Mouse (Mus musculus) myocyte (in vitro differentiated cells): Measurements from ENCODE around the gene Stk11ip. TPM values are rescaled to one million over a fixed set of nuclear protein-coding genes. Genes with fewer than 3 reads are reported as not detected.

ENCODE experiments used
- H3K27me3 ChIP-seq: one replicate; pipeline ENCODE4 v1.6.1; 2011; ENCODE audit not compliant: control insufficient read depth, insufficient read depth, insufficient read length
- H3K36me3 ChIP-seq: one replicate; pipeline ENCODE4 v1.6.1; 2011; ENCODE audit not compliant: control insufficient read depth, insufficient read depth
- H3K4me2 ChIP-seq: one replicate; pipeline ENCODE4 v1.6.1; 2011; ENCODE audit warnings: low read depth, control low read depth
- H3K4me3 ChIP-seq: one replicate; pipeline ENCODE4 v1.5.1; 2011; ENCODE audit warnings: mild to moderate bottlenecking, control low read depth, moderate library complexity
- H3K79me2 ChIP-seq: one replicate; pipeline ENCODE4 v1.6.1; 2011; ENCODE audit not compliant: control insufficient read depth, insufficient read depth
- H3ac ChIP-seq: one replicate; pipeline ENCODE4 v1.6.1; 2011; ENCODE audit not compliant: control insufficient read depth, insufficient read length
- CEBPB ChIP-seq: IDR thresholded peaks from 2 replicates; pipeline ENCODE4 v1.6.1; 2011; ENCODE audit warnings: mild to moderate bottlenecking, moderate library complexity; ENCODE audit not compliant: poor library complexity, insufficient read depth, severe bottlenecking
- E2F4 ChIP-seq: IDR thresholded peaks from one replicate; pipeline ENCODE4 v1.6.1; 2011; ENCODE audit warnings: mild to moderate bottlenecking, control low read depth, moderate library complexity; ENCODE audit not compliant: insufficient read depth
- MAX ChIP-seq: IDR thresholded peaks from one replicate; pipeline ENCODE4 v1.6.1; 2011; ENCODE audit warnings: low read depth, mild to moderate bottlenecking, control low read depth
- MYOD1 ChIP-seq, 3 experiments: IDR thresholded peaks; one replicate each; pipeline ENCODE4 v1.6.1; 2011; ENCODE audit warnings: control low read depth in 2 of 3, low read depth in 2 of 3, mild to moderate bottlenecking in 2 of 3, moderate library complexity in 1 of 3; ENCODE audit not compliant: insufficient read length in 2 of 3, control insufficient read depth in 1 of 3
- MYOG ChIP-seq, 3 experiments: IDR thresholded peaks; one replicate each; pipeline ENCODE4 v1.6.1; 2011; ENCODE audit warnings: control low read depth in 2 of 3, low read depth in 2 of 3, mild to moderate bottlenecking in 2 of 3; ENCODE audit not compliant: insufficient read length in 2 of 3, control insufficient read depth in 1 of 3, insufficient read depth in 1 of 3
- POLR2A ChIP-seq: IDR thresholded peaks from one replicate; pipeline ENCODE4 v1.6.1; 2011; ENCODE audit warnings: low read depth, mild to moderate bottlenecking, control low read depth, moderate library complexity; ENCODE audit not compliant: insufficient read length
- POLR2AphosphoS2 ChIP-seq: IDR thresholded peaks from one replicate; pipeline ENCODE4 v1.6.1; 2011; ENCODE audit warnings: low read depth, control low read depth; ENCODE audit not compliant: insufficient read length
- REST ChIP-seq: IDR thresholded peaks from one replicate; pipeline ENCODE4 v1.6.1; 2011; ENCODE audit warnings: mild to moderate bottlenecking, control low read depth, moderate library complexity; ENCODE audit not compliant: insufficient read depth, insufficient read length
- SRF ChIP-seq: IDR thresholded peaks from one replicate; pipeline ENCODE4 v1.6.1; 2011; ENCODE audit warnings: low read depth; ENCODE audit not compliant: control insufficient read depth, insufficient read length
- TCF12 ChIP-seq: IDR thresholded peaks from one replicate; pipeline ENCODE4 v1.6.1; 2011; ENCODE audit warnings: mild to moderate bottlenecking, control low read depth; ENCODE audit not compliant: poor library complexity, insufficient read depth, severe bottlenecking
- TCF3 ChIP-seq: IDR thresholded peaks from one replicate; pipeline ENCODE4 v1.6.1; 2011; ENCODE audit warnings: low read depth, control low read depth; ENCODE audit not compliant: insufficient read length
- USF1 ChIP-seq: IDR thresholded peaks from one replicate; pipeline ENCODE4 v1.6.1; 2011; ENCODE audit warnings: low read depth, mild to moderate bottlenecking, control low read depth, moderate library complexity
- polyA plus RNA-seq: library from polyadenylated mRNA; unstranded; fragments of >200 nt; fragmentation: generic; extraction: Trizol; gene quantifications from one replicate; pipeline ENCODE4 v1.2.1, GENCODE M21; 2012; ENCODE audit warnings: missing spikeins

Gene Stk11ip
- polyA plus RNA-seq, 1 experiment, result 33.3 TPM

GRCm38 (mm10) chr1:75505956-75506831 is 15.1 kb upstream of the Stk11ip start, which contains the start of gene Obsl1:
Gene Obsl1 (minus strand): TSS chr1:75506452.
- Histone ChIP-seq H3K27me3 (peaks cover 5% of the 10 kb centered on the region), H3ac (peak within 1 kb of the TSS; percentile 95), H3K4me2 (peak within 1 kb of the TSS; percentile 76), H3K36me3 (no peaks in the 10 kb centered on the region), H3K79me2 (no peaks in the 10 kb centered on the region), H3K4me3 (peak within 1 kb of the TSS; percentile 39)
- peak; percentile 23 for TF ChIP-seq E2F4
- TF ChIP-seq REST, result no peak
- no peak for TF ChIP-seq SRF
- no peak for TF ChIP-seq POLR2AphosphoS2
- peak; percentile 23 for TF ChIP-seq TCF3
- TF ChIP-seq POLR2A, result peak; percentile 52
- peak; percentile 84 for TF ChIP-seq TCF12
- no peak for TF ChIP-seq MAX
- no peak for TF ChIP-seq USF1
- no peak for TF ChIP-seq CEBPB
- TF ChIP-seq MYOG (IDR thresholded peaks at IDR 0.05; ENCODE audit: control insufficient read depth in 1 of 3, insufficient read depth in 1 of 3, insufficient read length in 2 of 3, low read depth in 2 of 3), result peak; percentile 82 to 98 (median 95)
- TF ChIP-seq MYOD1 (IDR thresholded peaks at IDR 0.05; ENCODE audit: control insufficient read depth in 1 of 3, insufficient read length in 2 of 3, low read depth in 2 of 3), result peak; percentile 60 to 95 (median 85)

DNA sequence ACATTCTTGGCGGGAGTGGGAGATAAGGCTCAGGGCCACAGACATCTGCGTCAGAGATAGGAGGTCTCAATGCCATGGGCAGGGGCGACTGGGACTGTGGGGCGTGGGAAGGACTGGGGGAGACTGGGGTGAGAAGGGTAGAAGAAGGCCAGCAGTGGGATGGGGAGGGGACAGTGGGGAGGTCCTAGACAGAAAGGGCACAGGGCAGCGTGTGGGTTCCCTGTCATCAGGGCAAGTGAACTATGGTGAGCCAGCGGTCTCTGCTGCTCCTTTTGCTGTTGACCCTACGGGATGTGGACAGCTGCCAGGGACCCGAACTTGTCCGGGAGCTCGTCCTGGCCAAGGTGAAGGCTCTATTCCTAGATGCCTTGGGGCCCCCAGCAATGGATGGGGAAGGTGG is 14.3 kb upstream of the Stk11ip start, which contains the start of gene Inha:
TSS of gene Inha (plus strand) at position 72 of the 400 bp plus-strand sequence.
- H3K36me3 ChIP-seq, result no peaks in the 10 kb centered on the region

GRCm38 (mm10) chr1:75509586-75509985 is 11.7 kb upstream of the Stk11ip start:
- no peak overlapping the region for H3K4me2 ChIP-seq

More for the DNA sequence above, 14.3 kb upstream of the Stk11ip start, which contains the start of gene Inha:
- Histone ChIP-seq H3K4me2 (peak within 1 kb of the TSS; percentile 76), H3K79me2 (no peaks in the 10 kb centered on the region), H3ac (peak within 1 kb of the TSS; percentile 95), H3K27me3 (peaks cover 5% of the 10 kb centered on the region), H3K4me3 (peak within 1 kb of the TSS; percentile 39)
- TF ChIP-seq MYOG (IDR thresholded peaks at IDR 0.05; ENCODE audit: control insufficient read depth in 1 of 3, insufficient read depth in 1 of 3, insufficient read length in 2 of 3, low read depth in 2 of 3) (no peak), MYOD1 (IDR thresholded peaks at IDR 0.05; ENCODE audit: control insufficient read depth in 1 of 3, insufficient read length in 2 of 3, low read depth in 2 of 3) (no peak)

DNA sequence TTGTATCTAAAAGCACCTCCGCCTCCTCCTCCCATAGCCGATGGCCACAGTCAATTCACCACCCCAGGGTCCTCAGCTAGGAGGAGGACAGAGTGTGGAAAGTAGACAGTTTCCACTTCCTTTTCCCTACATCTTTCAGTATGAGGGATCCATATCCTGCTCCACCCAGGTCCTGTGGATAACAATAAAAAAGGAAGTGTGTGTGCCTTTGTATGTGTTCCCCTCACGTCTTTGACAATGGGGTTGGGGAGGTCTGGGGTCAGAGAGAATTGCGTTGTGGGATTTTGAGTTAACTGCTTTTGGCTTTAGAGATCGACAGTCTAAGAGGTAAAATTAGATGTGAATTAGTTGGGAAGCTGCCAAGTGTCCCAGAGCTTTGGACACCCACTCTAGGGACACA is 11.2 kb upstream of the Stk11ip start:
- Histone ChIP-seq H3K27me3 (peaks cover 5% of the 10 kb centered on the region), H3K4me2 (no peak overlapping the region), H3K79me2 (no peaks in the 10 kb centered on the region), H3K36me3 (no peaks in the 10 kb centered on the region), H3ac (no peak overlapping the region), H3K4me3 (no peak overlapping the region)
- no peak for TF ChIP-seq TCF3
- no peak for TF ChIP-seq POLR2A
- TF ChIP-seq TCF12, result no peak
- TF ChIP-seq REST, result no peak
- TF ChIP-seq CEBPB, result no peak
- TF ChIP-seq SRF, result no peak
- no peak for TF ChIP-seq MAX
- TF ChIP-seq E2F4, result no peak
- TF ChIP-seq MYOD1 (IDR thresholded peaks at IDR 0.05; ENCODE audit: control insufficient read depth in 1 of 3, insufficient read length in 2 of 3, low read depth in 2 of 3), result no peak
- TF ChIP-seq USF1, result no peak
- no peak for TF ChIP-seq MYOG (IDR thresholded peaks at IDR 0.05; ENCODE audit: control insufficient read depth in 1 of 3, insufficient read depth in 1 of 3, insufficient read length in 2 of 3, low read depth in 2 of 3)
- no peak for TF ChIP-seq POLR2AphosphoS2

More at GRCm38 (mm10) chr1:75509586-75509985, 11.7 kb upstream of the Stk11ip start:
- H3K27me3 ChIP-seq, result peaks cover 5% of the 10 kb centered on the region
- no peak overlapping the region for H3K4me3 ChIP-seq
- H3K79me2 ChIP-seq, result no peaks in the 10 kb centered on the region
- TF ChIP-seq USF1, result no peak
- no peak for TF ChIP-seq TCF3
- no peak for TF ChIP-seq CEBPB
- H3ac ChIP-seq, result no peak overlapping the region
- H3K36me3 ChIP-seq, result no peaks in the 10 kb centered on the region
